Mouse (Mus musculus) CH12.LX (cell line): ENCODE results near the gene Olfr916.

Experiments used
- CTCF ChIP-seq, 2 experiments: IDR thresholded peaks in 1 of 2; conservative IDR thresholded peaks in 1 of 2; 2 replicates each; pipeline ENCODE4 v1.5.1; 2011 to 2012; ENCODE audit warnings: low read depth in 2 of 2, low read length in 2 of 2, improper control_type of control experiment in 1 of 2, inconsistent platforms in 1 of 2, mild to moderate bottlenecking in 1 of 2, moderate library complexity in 1 of 2
- POLR2A ChIP-seq: IDR thresholded peaks from 2 replicates; pipeline ENCODE4 v1.6.1; 2011; ENCODE audit warnings: low read depth, mild to moderate bottlenecking, improper control_type of control experiment, low read length
- RAD21 ChIP-seq: IDR thresholded peaks from 2 replicates; pipeline ENCODE4 v1.6.1; 2011; ENCODE audit warnings: low read depth, mild to moderate bottlenecking, low read length, improper control_type of control experiment, moderate library complexity
- TCF12 ChIP-seq: IDR thresholded peaks from 2 replicates; pipeline ENCODE4 v1.6.1; 2014; ENCODE audit warnings: low read depth, mild to moderate bottlenecking, inconsistent platforms, low read length, improper control_type of control experiment
- USF1 ChIP-seq: IDR thresholded peaks from 2 replicates; pipeline ENCODE4 v1.6.1; 2014; ENCODE audit warnings: low read depth, mild to moderate bottlenecking, inconsistent platforms, low read length, improper control_type of control experiment

- TF ChIP-seq USF1: no peak
- no peak for TF ChIP-seq CTCF (conservative IDR thresholded peaks at IDR 0.05 in 1 of 2, IDR thresholded peaks at IDR 0.05 in 1 of 2; ENCODE audit: low read depth in 2 of 2, low read length in 2 of 2)
- no peak for TF ChIP-seq POLR2A
- no peak for TF ChIP-seq RAD21
- no peak for TF ChIP-seq TCF12
These were observed 14.8 kb upstream of the Olfr916 start, which contains the start of gene Olfr918 for GRCm38 (mm10) chr9:38674501-38674900.
